Mouse (Mus musculus): ENCODE measurements around the gene Ptpra. TPM values are rescaled to one million over a fixed set of nuclear protein-coding genes. Genes with fewer than 3 reads are reported as not detected.

Ptpra gene
- polyA plus RNA-seq, 1 experiment = 31.9 TPM

DNA sequence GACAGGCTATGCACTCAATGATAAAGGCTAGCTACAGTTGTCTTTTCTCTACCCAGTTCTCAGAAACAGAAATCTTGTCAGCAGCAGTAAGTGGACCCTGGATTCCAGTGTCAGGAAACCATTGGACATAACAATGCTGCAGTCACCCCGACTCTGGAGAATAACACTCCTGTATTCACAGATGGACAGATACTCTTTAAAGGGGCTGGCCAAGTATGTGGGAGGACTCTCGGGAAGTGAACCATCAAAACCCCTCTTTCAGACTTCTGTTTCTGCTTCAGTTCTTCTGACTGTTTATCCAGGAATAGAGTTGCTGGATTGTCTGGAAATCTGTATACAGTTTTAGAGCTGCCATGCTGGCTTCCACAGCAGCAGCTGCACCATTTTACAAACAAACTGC, 20.2 kb upstream of the Ptpra start:
- DNase-seq (ENCODE audit: low read depth in 1 of 2, low spot score in 2 of 2) = no peak
- Histone ChIP-seq H3K36me3 (ENCODE audit: control insufficient read depth, insufficient read depth, low read length) (0 out of 2 replicates have a peak, but pooled peaks cover 2% of the 10 kb centered on the region), H3K4me1 (ENCODE audit: control insufficient read depth, insufficient read depth, insufficient read length) (peaks cover 3% of the 10 kb centered on the region), H3K4me3 (ENCODE audit: extremely low read depth, insufficient read depth, insufficient read length) (no peak overlapping the region), H3K27ac (ENCODE audit: insufficient read depth, low read length) (no peak overlapping the region; the same call in 1 of the 2 replicates), H3K27me3 (ENCODE audit: control insufficient read depth, insufficient read depth, low read length) (no peaks in the 10 kb centered on the region)
- 78% methylated on average over 2 of the region's 2 CpGs for WGBS
- TF ChIP-seq POLR2A (IDR thresholded peaks at IDR 0.05; ENCODE audit: low read depth, low read length) = no peak
- no peak for TF ChIP-seq CTCF (IDR thresholded peaks at IDR 0.05; ENCODE audit: extremely low read depth, insufficient read depth, insufficient read length, insufficient replicate concordance)

DNA sequence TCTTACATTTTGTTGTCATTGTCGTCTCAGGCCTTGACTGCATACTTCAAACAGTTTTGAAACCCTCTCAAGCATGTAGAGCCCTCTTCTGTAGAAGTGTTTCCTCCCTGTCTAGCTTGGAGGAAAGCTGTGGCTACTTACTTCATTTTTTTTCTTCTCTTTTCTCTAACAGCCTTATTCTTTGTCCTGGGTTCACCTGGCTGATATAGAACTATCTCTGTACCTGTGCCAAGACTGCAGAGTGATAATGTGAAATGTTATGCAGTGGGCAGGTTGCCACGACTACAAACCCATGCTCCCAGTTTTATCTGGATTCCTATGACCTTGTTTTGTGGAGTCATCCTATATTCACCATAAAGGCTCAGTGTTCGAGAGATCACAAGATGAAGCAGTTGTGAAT, 19.6 kb upstream of the Ptpra start:
- Histone ChIP-seq H3K27me3 (ENCODE audit: control insufficient read depth, insufficient read depth, low read length) (no peaks in the 10 kb centered on the region), H3K4me1 (ENCODE audit: control insufficient read depth, insufficient read depth, insufficient read length) (peaks cover 3% of the 10 kb centered on the region), H3K36me3 (ENCODE audit: control insufficient read depth, insufficient read depth, low read length) (0 out of 2 replicates have a peak, but pooled peaks cover 2% of the 10 kb centered on the region), H3K4me3 (ENCODE audit: extremely low read depth, insufficient read depth, insufficient read length) (no peak overlapping the region), H3K27ac (ENCODE audit: insufficient read depth, low read length) (no peak overlapping the region; the same call in 1 of the 2 replicates)
- TF ChIP-seq CTCF (IDR thresholded peaks at IDR 0.05; ENCODE audit: extremely low read depth, insufficient read depth, insufficient read length, insufficient replicate concordance) (no peak), POLR2A (IDR thresholded peaks at IDR 0.05; ENCODE audit: low read depth, low read length) (no peak)
- DNase-seq (ENCODE audit: low read depth in 1 of 2, low spot score in 2 of 2) = no peak
- WGBS = 61% methylated on average over 3 of the region's 3 CpGs

DNA sequence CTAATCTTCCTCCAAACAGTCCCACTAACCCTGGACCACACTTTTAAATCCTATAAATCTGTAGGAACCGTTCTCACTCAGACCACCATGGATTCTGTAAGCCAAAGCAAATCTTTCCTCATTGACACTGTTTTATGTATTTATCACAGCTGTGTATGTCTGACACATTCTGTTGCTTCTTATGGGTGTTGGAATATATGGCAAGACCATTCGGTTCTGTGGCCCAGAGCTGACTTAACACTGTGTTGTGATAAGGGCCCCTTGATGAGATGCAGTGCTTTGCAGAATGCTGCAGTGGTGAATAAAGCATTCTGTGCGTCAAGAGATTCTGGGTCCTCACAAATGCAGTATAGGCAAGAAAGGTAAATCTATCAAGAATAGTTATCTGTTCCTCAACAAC, 17.9 kb upstream of the Ptpra start:
- no peak for DNase-seq (ENCODE audit: low read depth in 1 of 2, low spot score in 2 of 2)
- WGBS = 90% methylated on average over 3 of the region's 3 CpGs
- no peak overlapping the region for H3K4me3 ChIP-seq (ENCODE audit: extremely low read depth, insufficient read depth, insufficient read length)
- peaks cover 3% of the 10 kb centered on the region for H3K4me1 ChIP-seq (ENCODE audit: control insufficient read depth, insufficient read depth, insufficient read length)
- H3K27ac ChIP-seq (ENCODE audit: insufficient read depth, low read length) = no peak overlapping the region
- 0 out of 2 replicates have a peak, but pooled peaks cover 2% of the 10 kb centered on the region for H3K36me3 ChIP-seq (ENCODE audit: control insufficient read depth, insufficient read depth, low read length)
- H3K27me3 ChIP-seq (ENCODE audit: control insufficient read depth, insufficient read depth, low read length) = no peaks in the 10 kb centered on the region
- TF ChIP-seq POLR2A (IDR thresholded peaks at IDR 0.05; ENCODE audit: low read depth, low read length) = no peak
- no peak for TF ChIP-seq CTCF (IDR thresholded peaks at IDR 0.05; ENCODE audit: extremely low read depth, insufficient read depth, insufficient read length, insufficient replicate concordance)

DNA sequence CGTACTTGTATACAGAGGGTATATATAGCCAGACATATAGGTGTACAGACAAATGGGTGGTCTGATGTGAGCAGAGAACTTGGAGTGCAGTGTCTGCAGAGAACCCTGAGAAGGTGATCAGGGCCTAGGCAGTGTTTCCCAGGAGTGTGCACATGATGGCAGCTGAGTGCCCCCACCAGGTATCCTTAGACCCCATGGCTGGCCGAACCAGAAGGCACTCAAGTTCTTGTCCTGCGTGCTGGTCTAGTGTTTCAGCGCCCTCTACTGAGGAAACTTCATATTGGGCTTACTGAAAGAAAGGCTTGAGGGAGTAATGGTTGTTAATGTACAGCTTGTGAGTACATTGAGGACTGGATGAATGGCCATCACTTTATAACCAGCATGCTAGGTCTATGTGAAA, 16.9 kb upstream of the Ptpra start:
- H3K4me1 ChIP-seq (ENCODE audit: control insufficient read depth, insufficient read depth, insufficient read length) = peaks cover 3% of the 10 kb centered on the region
- DNase-seq (ENCODE audit: low read depth in 1 of 2, low spot score in 2 of 2) = peak in 1 of 2 experiments; percentile 43

DNA sequence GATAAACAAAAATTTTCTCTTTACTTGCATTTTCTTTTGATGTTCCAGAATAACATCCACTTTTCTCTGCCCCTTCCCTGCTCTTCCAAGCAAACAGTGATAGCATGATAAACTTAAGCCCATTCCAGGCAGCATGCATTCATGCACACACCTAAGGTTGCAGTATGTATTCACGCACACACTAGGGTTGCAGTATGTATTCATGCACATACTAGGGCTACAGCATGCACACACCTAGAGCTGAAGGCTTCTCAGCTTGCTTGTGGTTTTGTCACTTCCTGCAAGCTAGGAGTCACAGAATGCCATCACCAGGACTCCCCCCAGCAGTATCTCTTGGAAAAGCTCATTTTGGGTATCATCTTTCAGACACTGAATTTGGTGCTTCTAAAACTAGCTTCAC, 13.3 kb upstream of the Ptpra start:
- no peak for DNase-seq (ENCODE audit: low read depth in 1 of 2, low spot score in 2 of 2)
- H3K27me3 ChIP-seq (ENCODE audit: control insufficient read depth, insufficient read depth, low read length) = no peaks in the 10 kb centered on the region
- WGBS = 89% methylated on average over 1 of the region's 1 CpGs
- H3K4me1 ChIP-seq (ENCODE audit: control insufficient read depth, insufficient read depth, insufficient read length) = no peaks in the 10 kb centered on the region
- H3K36me3 ChIP-seq (ENCODE audit: control insufficient read depth, insufficient read depth, low read length) = peaks cover 34% of the 10 kb centered on the region
- H3K4me3 ChIP-seq (ENCODE audit: extremely low read depth, insufficient read depth, insufficient read length) = no peak overlapping the region
- no peak overlapping the region for H3K27ac ChIP-seq (ENCODE audit: insufficient read depth, low read length)
- TF ChIP-seq POLR2A (IDR thresholded peaks at IDR 0.05; ENCODE audit: low read depth, low read length) (no peak), CTCF (IDR thresholded peaks at IDR 0.05; ENCODE audit: extremely low read depth, insufficient read depth, insufficient read length, insufficient replicate concordance) (no peak)

More for the DNA sequence above, 16.9 kb upstream of the Ptpra start:
- no peak overlapping the region for H3K27ac ChIP-seq (ENCODE audit: insufficient read depth, low read length)
- no peaks in the 10 kb centered on the region for H3K27me3 ChIP-seq (ENCODE audit: control insufficient read depth, insufficient read depth, low read length)
- 17% methylated on average over 4 of the region's 4 CpGs for WGBS
- H3K36me3 ChIP-seq (ENCODE audit: control insufficient read depth, insufficient read depth, low read length) = peaks cover 6% of the 10 kb centered on the region; the same call in 1 of the 2 replicates
- no peak overlapping the region for H3K4me3 ChIP-seq (ENCODE audit: extremely low read depth, insufficient read depth, insufficient read length)
- TF ChIP-seq POLR2A (IDR thresholded peaks at IDR 0.05; ENCODE audit: low read depth, low read length) = no peak
- TF ChIP-seq CTCF (IDR thresholded peaks at IDR 0.05; ENCODE audit: extremely low read depth, insufficient read depth, insufficient read length, insufficient replicate concordance) = peak; percentile 50; the same call in 1 of the 2 replicates

DNA sequence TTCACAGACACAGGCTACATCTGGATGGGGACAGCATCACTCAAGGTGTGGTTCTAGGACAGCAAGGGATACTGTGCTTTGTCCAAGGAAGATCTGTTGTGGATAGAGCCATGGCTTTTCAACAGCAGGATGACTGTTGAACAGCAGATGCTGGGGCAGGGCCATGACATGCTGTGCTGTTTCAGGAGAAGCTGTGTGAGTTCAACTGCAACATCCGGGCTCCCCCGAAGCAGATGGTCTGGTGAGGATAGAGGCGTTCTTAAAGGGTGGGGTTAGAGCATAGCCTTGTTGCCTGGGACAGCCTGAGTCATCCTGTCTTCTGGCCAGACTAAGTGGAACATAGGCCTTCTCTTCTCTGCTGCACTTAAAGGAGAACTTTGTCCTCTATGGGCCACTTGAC, 11.2 kb upstream of the Ptpra start:
- no peak for DNase-seq (ENCODE audit: low read depth in 1 of 2, low spot score in 2 of 2)
- H3K4me3 ChIP-seq (ENCODE audit: extremely low read depth, insufficient read depth, insufficient read length) = no peak overlapping the region
- no peaks in the 10 kb centered on the region for H3K4me1 ChIP-seq (ENCODE audit: control insufficient read depth, insufficient read depth, insufficient read length)
- 87% methylated on average over 3 of the region's 3 CpGs for WGBS
- H3K27ac ChIP-seq (ENCODE audit: insufficient read depth, low read length) = no peak overlapping the region
- TF ChIP-seq CTCF (IDR thresholded peaks at IDR 0.05; ENCODE audit: extremely low read depth, insufficient read depth, insufficient read length, insufficient replicate concordance) = no peak
- TF ChIP-seq POLR2A (IDR thresholded peaks at IDR 0.05; ENCODE audit: low read depth, low read length) = no peak
- peaks cover 52% of the 10 kb centered on the region for H3K36me3 ChIP-seq (ENCODE audit: control insufficient read depth, insufficient read depth, low read length)
- no peaks in the 10 kb centered on the region for H3K27me3 ChIP-seq (ENCODE audit: control insufficient read depth, insufficient read depth, low read length)

DNA sequence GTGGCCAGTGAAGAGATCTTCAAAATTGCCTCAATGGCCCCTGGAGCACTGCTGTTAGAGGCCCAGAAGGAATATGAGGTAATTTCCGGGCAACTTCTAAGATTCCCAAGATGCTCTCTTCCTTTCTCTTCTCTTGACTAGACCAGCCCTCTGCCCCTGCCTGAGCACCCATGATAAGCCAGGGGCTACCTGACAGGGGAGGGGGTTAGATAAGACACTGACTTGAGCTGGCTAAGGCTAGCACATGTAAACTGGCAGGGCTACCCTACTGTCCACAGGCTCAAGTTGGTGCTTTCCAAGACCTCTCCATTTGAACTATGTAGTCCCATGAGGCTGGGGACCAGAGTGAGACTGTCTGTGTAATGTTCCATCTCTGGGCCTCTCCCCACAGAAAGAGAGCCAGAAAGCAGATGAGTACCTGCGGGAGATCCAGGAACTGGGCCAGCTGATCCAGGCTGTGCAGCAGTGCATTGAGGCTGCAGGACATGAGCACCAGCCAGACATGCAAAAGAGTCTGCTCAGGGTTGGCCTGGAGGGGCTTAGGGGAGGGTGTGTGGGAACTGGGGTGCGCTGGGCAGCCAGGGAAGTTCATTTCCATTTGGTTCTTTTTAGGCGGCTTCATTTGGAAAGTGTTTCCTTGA, 10.1 kb upstream of the Ptpra start:
- Histone ChIP-seq H3K27me3 (ENCODE audit: control insufficient read depth, insufficient read depth, low read length) (no peaks in the 10 kb centered on the region), H3K4me1 (ENCODE audit: control insufficient read depth, insufficient read depth, insufficient read length) (no peaks in the 10 kb centered on the region), H3K27ac (ENCODE audit: insufficient read depth, low read length) (no peak overlapping the region), H3K4me3 (ENCODE audit: extremely low read depth, insufficient read depth, insufficient read length) (no peak overlapping the region), H3K36me3 (ENCODE audit: control insufficient read depth, insufficient read depth, low read length) (peaks cover 56% of the 10 kb centered on the region)
- no peak for DNase-seq (ENCODE audit: low read depth in 1 of 2, low spot score in 2 of 2)
- 92% methylated on average over 4 of the region's 4 CpGs for WGBS
- no peak for TF ChIP-seq POLR2A (IDR thresholded peaks at IDR 0.05; ENCODE audit: low read depth, low read length)
- no peak for TF ChIP-seq CTCF (IDR thresholded peaks at IDR 0.05; ENCODE audit: extremely low read depth, insufficient read depth, insufficient read length, insufficient replicate concordance)

All from spleen, adult 2 months (tissue).